Mouse (Mus musculus) small intestine, adult 2 months (tissue): ENCODE data around the gene 2900011O08Rik. TPM values are rescaled to one million over a fixed set of nuclear protein-coding genes. Genes with fewer than 3 reads are reported as not detected.

Experiments
- H3K27ac ChIP-seq: fragments of 200-500 bp; 2 replicates; pipeline ENCODE4 v1.5.1; 2012; ENCODE audit warnings: low read depth, low read length, control low read depth, inconsistent platforms; ENCODE audit not compliant: insufficient read depth
- H3K27me3 ChIP-seq: fragments of 200-500 bp; 2 replicates; pipeline ENCODE4 v1.6.1; 2012; ENCODE audit warnings: mild to moderate bottlenecking, moderate library complexity, low read length, inconsistent platforms; ENCODE audit not compliant: control insufficient read depth, insufficient read depth
- H3K36me3 ChIP-seq: fragments of 200-500 bp; 2 replicates; pipeline ENCODE4 v1.6.1; 2012; ENCODE audit warnings: mild to moderate bottlenecking, low read length, control low read depth, inconsistent platforms; ENCODE audit not compliant: control insufficient read depth, insufficient read depth
- H3K4me1 ChIP-seq: fragments of 200-500 bp; 2 replicates; pipeline ENCODE4 v1.6.1; 2012; ENCODE audit warnings: low read length, inconsistent platforms, mixed read lengths; ENCODE audit not compliant: control insufficient read depth, insufficient read depth, insufficient read length
- H3K4me3 ChIP-seq: fragments of 200-500 bp; 2 replicates; pipeline ENCODE4 v1.5.1; 2012; ENCODE audit warnings: low read depth, mild to moderate bottlenecking, control low read depth, inconsistent platforms, low read length, moderate library complexity
- CTCF ChIP-seq: fragments of 200-500 bp; IDR thresholded peaks from 2 replicates; pipeline ENCODE4 v1.5.1; 2012; ENCODE audit warnings: low read depth, mild to moderate bottlenecking, control low read depth, inconsistent platforms, low read length, moderate library complexity, mixed read lengths; ENCODE audit not compliant: insufficient replicate concordance, insufficient read length; ENCODE audit errors: extremely low read depth
- POLR2A ChIP-seq: fragments of 200-500 bp; IDR thresholded peaks from 2 replicates; pipeline ENCODE4 v1.6.1; 2012; ENCODE audit warnings: low read depth, mild to moderate bottlenecking, control low read depth, inconsistent platforms, low read length, moderate library complexity
- WGBS: fragments of 180-500 bp; shearing (Covaris S2); methylation state at CpG from one replicate; pipeline ENCODE4 v1.1.7; 2018; 5-methylcytosine and 5-hydroxymethylcytosine counted together
- polyA plus RNA-seq: library from polyadenylated mRNA; depleted of rRNA; stranded (reverse); fragments of >200 nt; gene quantifications from 2 replicates; pipeline ENCODE4 v1.2.3, GENCODE M21; 2012; rRNA removed

Gene 2900011O08Rik
- 0.14 and 0.35 TPM in 2 replicates for polyA plus RNA-seq

DNA sequence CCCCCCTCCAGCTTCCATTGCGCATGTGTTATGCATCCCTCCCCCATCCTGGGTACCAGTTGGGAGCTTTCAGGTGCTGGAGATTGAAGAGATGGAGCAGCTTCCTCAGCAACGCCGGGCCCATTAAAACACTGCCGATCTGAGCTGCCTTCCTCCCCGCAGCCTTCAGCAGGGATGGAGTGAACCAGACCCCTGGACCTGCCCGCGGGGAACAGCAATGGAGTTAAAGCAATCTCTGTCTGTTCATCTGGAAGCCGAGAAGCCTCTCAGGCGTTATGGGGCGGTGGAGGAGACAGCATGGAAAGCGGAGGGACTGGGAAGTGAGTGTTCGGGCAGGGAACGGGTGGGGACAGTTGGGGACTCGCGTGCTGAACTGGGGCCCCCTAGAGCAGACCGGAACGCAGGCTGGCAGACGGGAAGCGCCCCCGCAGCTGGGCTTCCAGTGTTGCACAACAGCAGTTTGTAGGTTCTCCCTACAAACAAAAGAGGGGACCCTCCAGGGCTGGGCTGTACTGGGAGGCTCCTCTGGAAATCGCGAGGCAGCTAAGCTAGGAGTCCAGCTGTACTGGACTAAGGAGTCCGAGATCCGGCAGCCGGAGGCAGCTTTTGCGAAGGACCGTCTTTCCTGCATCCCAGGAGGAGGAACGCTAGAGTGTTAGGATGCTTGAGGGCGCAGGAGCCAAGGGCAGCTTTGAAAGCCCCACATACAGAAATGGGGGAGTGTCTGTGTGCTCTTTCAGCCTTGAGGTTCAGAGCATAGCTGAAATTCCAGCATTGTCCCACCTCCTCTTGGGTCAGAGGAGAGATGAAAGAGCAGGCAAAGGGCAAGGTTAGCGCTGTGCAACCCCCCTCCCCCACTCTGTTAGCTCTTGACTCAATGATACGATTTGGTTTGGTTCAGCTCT lies at the start of gene 2900011O08Rik, which contains the start of gene Ifitm7:
Gene 2900011O08Rik, plus strand, starts transcription at position 31 of the 905 bp plus-strand sequence.
Gene Ifitm7, minus strand, starts transcription at position 315 of the 905 bp plus-strand sequence.
- H3K36me3 ChIP-seq, result no peaks in the 10 kb centered on the region
- WGBS, result 3% methylated on average over 31 of the region's 31 CpGs
- no peaks in the 10 kb centered on the region for H3K27me3 ChIP-seq
- TF ChIP-seq CTCF (no peak), POLR2A (no peak)
- peak within 1 kb of the TSS; percentile 25 for H3K4me3 ChIP-seq
- no peak within 1 kb of the TSS for H3K27ac ChIP-seq
- H3K4me1 ChIP-seq, result no peaks in the 10 kb centered on the region

DNA sequence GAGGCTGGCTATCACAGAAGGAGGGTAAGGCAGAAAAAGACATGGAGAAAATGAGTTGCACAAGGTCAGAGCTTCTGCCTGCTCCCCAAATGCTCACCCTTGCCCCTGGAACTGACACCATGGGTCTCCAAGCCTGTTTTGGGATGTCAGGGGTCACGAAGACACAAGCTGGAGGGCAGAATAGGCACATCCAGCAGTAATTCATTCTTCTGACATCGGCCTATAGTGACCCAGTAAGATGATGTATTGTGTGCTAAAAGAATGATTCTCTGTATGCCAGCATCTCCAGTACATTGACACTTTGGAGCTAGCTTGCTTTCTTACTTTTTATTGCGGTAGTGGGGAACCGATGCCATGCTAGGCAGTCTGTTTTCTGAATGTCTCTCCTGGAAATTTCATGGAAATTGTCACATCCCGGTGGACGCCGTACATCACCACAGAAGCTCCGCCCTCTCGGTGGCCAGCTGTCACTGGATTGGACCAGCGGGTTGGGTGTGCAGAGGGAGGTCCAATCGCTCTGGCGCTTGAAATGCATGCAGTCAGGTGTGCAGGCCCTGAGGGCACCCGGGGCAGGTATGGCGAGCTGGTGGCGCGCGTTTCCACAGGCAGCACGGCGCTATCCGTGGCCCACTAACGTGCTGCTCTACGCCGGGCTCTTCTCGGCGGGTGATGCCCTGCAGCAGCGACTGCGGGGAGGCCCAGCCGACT lies 46.1 kb upstream of the 2900011O08Rik start:
- Histone ChIP-seq H3K27me3 (no peaks in the 10 kb centered on the region; the same call in 1 of the 2 replicates), H3K27ac (no peak overlapping the region), H3K4me1 (0 out of 2 replicates have a peak, but pooled peaks cover 3% of the 10 kb centered on the region), H3K36me3 (no peaks in the 10 kb centered on the region), H3K4me3 (peak overlapping the region; percentile 81)
- 6% methylated on average over 28 of the region's 28 CpGs for WGBS
- TF ChIP-seq CTCF (no peak), POLR2A (no peak)

DNA sequence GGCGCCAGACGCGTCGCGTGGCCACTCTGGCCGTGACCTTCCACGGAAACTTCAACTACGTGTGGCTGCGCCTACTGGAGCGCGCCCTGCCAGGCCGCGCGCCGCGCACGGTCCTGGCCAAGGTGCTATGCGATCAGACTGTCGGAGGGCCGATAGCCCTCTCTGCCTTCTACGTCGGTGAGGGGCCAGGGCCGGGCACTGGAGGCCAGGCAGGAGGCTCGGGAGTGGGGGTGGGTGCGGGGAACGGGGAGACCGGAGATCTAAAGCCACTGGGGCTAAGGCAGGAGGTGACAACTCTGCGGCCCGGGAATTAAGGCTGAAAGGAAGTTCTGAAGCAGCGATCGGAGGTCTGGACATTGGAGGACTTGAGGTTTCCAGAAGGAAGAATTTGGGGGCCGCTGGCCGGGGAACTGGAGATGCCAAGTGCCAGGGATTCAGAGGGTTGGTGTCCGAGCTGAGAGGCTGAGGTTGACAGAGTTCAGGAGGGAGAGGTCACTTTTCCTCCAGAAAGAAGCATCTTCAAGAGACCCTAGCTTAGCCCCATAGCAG lies 45.5 kb upstream of the 2900011O08Rik start:
- WGBS, result 3% methylated on average over 34 of the region's 34 CpGs
- 0 out of 2 replicates have a peak, but pooled peaks cover 3% of the 10 kb centered on the region for H3K4me1 ChIP-seq

DNA sequence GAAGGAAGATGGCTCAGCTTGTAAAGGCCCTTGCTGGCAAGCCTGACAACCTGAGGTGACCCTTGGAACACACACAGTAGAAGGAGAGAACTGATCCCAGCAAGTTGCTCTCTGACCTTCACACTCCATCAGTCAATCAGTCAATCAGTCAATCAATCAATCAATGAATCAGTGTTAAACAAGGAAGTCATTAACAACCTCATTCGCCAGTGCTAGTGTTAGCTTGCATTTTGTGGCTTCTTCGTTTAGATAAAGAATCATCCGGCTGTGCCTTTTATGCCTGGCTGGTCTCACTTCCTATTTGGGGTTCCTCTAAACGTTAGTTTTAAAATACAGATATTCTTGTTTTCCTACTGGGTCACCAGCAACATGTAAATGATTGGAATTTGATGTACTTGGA lies 42.2 kb upstream of the 2900011O08Rik start:
- TF ChIP-seq POLR2A (no peak), CTCF (no peak)
- Histone ChIP-seq H3K36me3 (no peaks in the 10 kb centered on the region), H3K27ac (no peak overlapping the region), H3K4me1 (0 out of 2 replicates have a peak, but pooled peaks cover 3% of the 10 kb centered on the region), H3K27me3 (no peaks in the 10 kb centered on the region; the same call in 1 of the 2 replicates), H3K4me3 (no peak overlapping the region)
- 43% methylated on average over 4 of the region's 4 CpGs for WGBS

More for the DNA sequence above, 45.5 kb upstream of the 2900011O08Rik start:
- H3K36me3 ChIP-seq, result no peaks in the 10 kb centered on the region
- peak overlapping the region; percentile 81 for H3K4me3 ChIP-seq
- TF ChIP-seq POLR2A, result no peak
- TF ChIP-seq CTCF, result no peak
- H3K27ac ChIP-seq, result no peak overlapping the region
- H3K27me3 ChIP-seq, result no peaks in the 10 kb centered on the region; the same call in 1 of the 2 replicates

DNA sequence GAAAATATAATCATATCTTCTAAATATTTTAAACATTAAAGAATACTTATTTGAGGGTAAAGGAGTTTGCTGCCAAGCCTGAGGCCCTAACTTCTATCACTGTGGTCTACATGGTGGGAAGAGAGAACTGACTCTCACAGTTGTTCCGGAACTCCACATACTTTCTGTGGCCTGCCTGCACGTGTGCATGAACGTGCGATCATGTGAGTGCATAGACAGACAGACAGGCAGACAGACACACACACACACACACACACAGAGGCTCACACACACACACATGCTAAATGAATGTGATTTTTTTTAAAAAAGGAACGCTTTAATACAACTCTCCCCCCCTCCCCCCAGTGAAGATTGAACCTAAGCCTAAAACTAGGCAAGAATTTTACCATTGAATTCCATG lies 41.7 kb upstream of the 2900011O08Rik start:
- 0 out of 2 replicates have a peak, but pooled peaks cover 3% of the 10 kb centered on the region for H3K4me1 ChIP-seq
- 79% methylated on average over 5 of the region's 5 CpGs for WGBS
- no peak overlapping the region for H3K27ac ChIP-seq
- H3K36me3 ChIP-seq, result no peaks in the 10 kb centered on the region
- TF ChIP-seq CTCF (no peak), POLR2A (no peak)
- H3K27me3 ChIP-seq, result no peaks in the 10 kb centered on the region; the same call in 1 of the 2 replicates
- no peak overlapping the region for H3K4me3 ChIP-seq

DNA sequence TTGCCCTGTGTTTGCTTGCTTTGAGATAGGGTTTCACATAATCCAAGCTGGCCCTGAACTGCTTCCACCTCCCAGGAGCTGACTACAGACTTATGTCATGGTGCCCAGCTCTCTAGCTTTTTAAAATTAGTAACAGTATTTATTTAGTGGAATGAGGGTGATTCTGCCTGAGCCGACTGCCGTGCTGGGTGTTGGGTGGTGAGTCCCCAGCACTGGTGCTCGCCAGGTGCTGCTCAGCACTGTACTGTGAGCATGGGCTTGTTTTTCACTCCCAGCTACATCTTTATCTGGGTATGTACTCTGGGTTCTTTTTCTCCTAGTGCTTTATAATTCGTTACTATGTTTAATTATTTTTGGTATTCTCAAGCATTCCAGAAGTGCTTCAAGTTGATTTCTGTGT lies 41.3 kb upstream of the 2900011O08Rik start:
- Histone ChIP-seq H3K27me3 (no peaks in the 10 kb centered on the region; the same call in 1 of the 2 replicates), H3K27ac (no peak overlapping the region), H3K36me3 (no peaks in the 10 kb centered on the region), H3K4me1 (0 out of 2 replicates have a peak, but pooled peaks cover 3% of the 10 kb centered on the region), H3K4me3 (no peak overlapping the region)
- TF ChIP-seq CTCF (no peak), POLR2A (no peak)
- 78% methylated on average over 4 of the region's 4 CpGs for WGBS
